Mouse (Mus musculus) spleen, adult 18-20 months (tissue): ENCODE results near the gene Hdac9.
"Not testable (repeated sequence)": the region's sequence is repeated elsewhere in the genome, so short reads cannot be mapped to it uniquely, and the experiment has no call there.

ENCODE experiments used
- DNase-seq, 2 experiments: peaks; one replicate each; pipeline ENCODE4 v3.0.0; 2022; ENCODE audit warnings: mixed read lengths in 2 of 2

Hdac9 gene

DNA sequence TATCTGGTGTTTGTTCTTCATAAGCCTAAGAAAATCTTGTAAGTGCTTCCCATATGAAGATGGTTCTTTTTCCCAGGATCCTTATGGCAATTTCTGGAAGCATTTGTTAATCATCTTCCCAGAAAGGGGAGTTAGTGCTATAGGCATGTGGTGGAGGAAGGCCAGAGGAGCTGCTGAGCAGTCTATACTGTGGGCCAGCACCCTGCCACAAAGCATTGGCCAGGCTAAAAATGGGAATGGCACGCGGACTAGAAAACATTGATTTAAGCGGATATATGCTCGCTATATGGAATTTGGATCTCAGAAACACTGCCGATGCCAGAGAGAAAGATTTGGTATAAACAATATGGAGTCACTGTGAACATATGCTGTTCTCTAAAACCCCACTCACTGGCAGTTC, 435.2 kb downstream of the Hdac9 start:
- DNase-seq = no peak

DNA sequence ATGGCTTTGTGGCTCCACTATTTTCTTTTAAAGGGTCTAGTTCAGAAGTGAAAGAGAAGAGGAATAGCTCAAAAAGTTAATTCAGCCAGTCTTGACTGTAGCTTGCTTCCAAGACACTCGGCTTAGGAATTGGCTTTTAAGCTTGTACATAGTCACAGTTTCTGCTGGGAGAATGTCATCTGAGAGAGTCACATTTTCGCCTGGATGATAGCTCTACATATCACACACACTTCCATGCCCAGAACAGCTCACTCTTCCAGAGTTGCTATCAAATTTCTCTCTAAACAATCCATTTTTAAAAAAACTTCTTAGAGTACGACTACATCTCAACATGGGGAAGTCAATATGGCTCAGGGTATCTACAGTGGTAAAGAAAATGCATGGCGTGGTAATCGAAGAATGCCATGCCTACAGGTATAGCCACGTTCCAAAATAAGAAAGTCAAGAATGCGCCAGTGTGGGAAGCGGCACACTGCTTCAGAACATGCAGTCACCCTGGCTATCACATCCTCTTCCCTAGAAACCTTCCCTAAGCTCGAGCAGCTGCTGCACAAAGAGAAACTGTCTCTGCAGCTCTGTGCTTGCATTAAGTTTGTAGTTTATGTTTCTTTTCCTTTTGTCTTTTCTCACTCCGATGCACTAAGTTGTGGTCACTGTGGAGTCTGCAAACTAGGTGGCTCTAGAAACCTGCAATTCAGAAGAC, 443.8 kb downstream of the Hdac9 start:
- DNase-seq = no peak

DNA sequence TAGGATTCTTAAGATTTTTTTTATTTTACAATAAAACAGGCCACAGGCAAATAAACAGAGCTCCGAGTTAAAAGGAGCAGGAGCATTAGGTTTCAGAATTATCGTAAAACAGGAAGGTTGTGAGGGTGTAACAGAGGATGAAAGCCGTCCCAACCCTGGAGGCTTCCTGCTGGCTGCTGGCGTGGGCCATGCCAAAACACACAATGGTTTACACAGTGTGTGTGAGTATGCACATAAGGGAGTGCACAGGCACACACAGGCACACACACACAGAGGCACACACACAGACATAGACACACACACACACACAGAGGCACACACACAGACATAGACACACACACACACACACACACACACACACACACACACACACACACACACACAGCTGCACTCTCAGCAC, 444.4 kb downstream of the Hdac9 start:
- no peak for DNase-seq

DNA sequence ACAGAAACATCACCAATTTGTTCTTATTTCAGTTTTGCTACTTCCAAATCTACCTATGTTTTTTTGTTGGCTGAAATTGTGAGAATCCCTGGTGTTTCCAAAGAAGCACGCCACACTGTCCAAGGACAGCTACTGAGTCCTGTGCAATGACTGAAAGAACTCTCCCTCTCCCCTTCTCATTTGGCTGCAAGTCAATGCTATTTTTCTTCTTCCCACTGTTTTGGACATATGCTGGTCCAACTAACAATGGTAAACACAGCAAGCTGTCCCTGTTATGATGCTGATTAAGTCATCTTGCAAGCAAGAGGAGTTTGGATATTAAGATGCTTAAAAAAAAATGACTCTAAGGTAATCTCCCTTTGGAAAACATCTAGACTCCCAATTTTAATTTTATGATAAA, 455.2 kb downstream of the Hdac9 start:
- DNase-seq = no peak

GRCm38 (mm10) chr12:34452643-34453042, 464.3 kb downstream of the Hdac9 start:
- DNase-seq = no peak

GRCm38 (mm10) chr12:34451198-34451597, 465.7 kb downstream of the Hdac9 start:
- peak in 1 of 2 experiments; percentile 23 for DNase-seq

- not testable (repeated sequence) for DNase-seq
These were observed 472.2 kb downstream of the Hdac9 start for GRCm38 (mm10) chr12:34444724-34445123.

- DNase-seq = no peak
These were observed 476.0 kb downstream of the Hdac9 start for GRCm38 (mm10) chr12:34440930-34441329.

DNA sequence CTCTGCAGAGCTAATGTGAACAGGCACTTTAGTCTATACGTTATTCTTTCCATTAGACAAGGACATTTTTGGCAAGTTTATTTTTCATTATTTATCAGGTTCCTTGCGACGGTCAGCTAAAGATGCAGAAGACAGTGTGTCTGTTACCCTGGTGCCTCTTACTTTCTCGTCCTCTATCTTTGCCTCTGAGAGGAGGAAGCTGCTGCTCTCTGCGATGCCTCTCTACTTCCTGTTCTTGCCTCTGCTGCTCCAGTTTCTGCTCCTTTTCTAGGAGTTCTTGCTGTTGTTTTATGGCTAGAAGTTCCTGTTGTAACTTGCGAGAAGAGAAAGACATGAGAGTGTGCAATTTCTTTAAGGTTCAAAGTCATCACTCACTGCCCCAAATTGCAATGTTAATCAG, 484.0 kb downstream of the Hdac9 start:
- no peak for DNase-seq

- no peak for DNase-seq
These were observed 484.4 kb downstream of the Hdac9 start for GRCm38 (mm10) chr12:34432461-34432860.

DNA sequence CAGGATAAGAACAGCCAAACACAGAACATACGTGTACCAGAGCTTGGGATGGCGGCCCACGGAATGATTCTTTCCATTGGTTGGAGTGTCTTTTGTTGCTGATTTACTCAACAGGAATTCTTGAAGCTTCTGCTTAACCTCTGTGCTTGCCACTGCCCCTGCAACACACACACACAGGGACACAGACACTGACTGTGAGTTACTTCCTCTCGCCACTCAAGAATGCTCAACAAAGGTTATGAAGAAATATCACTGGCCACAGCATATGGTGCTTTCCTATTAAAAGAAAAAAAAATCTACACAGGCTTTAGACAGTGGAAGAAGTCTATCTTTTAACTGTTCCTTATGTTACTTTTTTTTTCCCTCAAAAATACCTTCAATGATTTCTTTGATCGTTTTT, 485.1 kb downstream of the Hdac9 start:
- no peak for DNase-seq

DNA sequence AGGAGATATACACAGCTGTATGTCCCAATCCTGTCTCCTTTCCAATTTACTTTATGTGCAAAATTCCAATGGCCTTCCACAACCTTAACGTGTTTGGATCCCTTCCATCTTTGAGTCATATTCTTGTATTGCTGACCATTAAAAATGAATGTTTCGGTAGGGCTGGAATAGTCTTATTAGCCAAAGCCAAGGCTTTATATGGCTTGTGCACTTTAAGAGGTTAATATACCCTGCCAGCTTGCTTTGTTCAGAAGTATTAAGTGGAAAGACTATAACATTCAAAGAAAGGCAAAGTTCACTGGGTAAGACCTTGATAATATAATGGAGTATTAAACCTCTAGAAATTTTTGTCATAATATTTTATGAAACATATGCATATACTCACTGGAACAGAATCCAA, 491.4 kb downstream of the Hdac9 start:
- no peak for DNase-seq

- DNase-seq = no peak
These were observed 508.8 kb downstream of the Hdac9 start for GRCm38 (mm10) chr12:34408139-34408538.

GRCm38 (mm10) chr12:34407143-34407542, 509.8 kb downstream of the Hdac9 start:
- DNase-seq = no peak

- no peak for DNase-seq
These were observed 514.8 kb downstream of the Hdac9 start for GRCm38 (mm10) chr12:34402065-34402464.

DNA sequence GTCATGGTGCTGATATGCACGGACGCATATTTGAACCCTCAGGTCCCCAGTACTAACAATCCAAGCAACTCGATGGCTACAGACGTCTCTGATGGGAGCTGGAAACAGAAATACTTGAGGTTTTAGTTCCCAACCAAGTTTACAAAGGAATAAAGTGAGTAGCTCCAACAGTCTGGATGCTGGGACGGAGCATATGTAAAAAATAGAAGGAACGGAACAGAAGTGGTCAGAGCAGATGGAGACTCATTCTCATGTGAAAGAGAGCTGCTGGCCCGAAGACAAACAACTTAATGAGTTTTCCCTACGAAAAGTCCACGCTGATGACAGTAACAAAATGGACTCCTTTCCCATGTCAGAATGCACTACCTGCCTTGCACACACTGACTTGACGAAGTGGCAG, 518.3 kb downstream of the Hdac9 start:
- no peak for DNase-seq

DNA sequence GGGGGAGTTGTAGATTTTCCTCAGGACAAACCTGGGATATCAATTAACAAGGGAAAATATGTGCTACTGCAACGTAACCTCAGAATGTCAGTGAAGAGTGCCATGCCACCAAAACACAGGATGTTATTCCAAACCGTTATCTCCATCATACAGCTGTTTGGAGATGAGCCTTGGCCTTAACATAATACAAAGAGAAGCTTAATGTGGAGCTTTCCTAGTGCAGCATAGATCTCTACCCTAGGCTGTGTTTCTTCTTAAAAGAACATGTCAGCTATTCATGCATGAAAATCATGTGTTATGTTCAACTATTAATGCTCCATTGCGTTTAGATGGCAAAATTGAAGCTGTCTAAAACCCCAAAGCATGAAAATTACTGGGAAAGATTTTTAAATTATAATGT, 522.6 kb downstream of the Hdac9 start:
- no peak for DNase-seq

- no peak for DNase-seq
These were observed 537.2 kb downstream of the Hdac9 start for GRCm38 (mm10) chr12:34379681-34380080.

DNA sequence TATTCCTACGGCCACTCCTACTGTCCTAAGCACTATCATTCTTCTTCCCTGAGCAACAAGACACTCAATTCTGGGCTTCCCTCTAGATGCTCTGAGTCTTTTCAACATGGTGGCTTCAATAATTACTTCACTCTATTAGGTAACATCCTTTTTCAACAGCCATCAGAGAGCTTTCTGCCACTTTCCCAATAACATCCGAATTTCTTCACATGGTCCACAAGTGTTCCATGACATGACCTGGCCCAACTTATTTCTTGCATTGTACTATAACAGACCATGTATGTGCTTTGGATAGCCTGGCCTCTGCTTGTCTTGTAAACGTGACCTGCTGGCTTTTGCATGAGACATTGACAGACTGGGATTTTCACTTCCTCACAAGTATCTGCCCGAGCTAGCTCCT, 538.3 kb downstream of the Hdac9 start:
- no peak for DNase-seq

DNA sequence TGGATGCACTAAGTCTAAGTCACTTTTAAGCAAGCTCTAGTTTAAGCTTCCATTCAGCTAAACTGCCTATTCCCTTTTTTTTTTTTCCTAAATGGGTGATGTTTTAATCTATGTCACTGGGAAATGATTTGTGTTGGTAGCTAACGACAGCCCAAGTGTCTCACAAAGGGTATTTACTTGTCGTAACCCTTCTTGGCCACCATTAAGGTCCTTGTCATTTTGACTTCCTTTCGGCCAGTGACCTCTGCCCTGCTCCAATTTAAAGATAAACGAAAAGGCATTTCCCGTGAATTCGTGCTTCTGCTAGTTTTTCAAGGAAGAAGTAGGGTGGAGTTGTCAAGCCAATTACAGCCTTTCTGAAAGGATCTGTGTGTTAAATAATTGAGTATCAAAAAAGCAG, 565.0 kb downstream of the Hdac9 start:
- no peak for DNase-seq

DNA sequence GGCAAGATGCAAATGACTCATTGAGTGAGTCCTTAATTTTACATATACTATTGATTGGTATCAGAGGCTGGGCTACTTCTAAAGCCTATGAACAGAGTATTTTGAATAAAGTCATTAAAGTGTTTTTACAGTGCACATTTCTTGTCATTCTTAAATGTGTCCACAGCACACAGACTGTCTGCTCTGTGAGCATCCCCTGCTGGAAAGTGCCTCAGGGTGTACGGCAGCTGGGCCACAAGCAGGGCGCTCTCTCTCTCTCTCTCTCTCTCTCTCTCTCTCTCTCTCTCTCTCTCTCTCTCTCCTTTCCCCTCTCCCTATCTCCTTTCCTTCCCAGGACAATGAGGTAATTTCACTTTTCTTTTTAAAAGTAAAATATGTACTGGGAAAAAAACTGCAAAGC, 569.4 kb downstream of the Hdac9 start:
- no peak for DNase-seq

GRCm38 (mm10) chr12:34342761-34343160, 574.1 kb downstream of the Hdac9 start:
- no peak for DNase-seq

GRCm38 (mm10) chr12:34338886-34339285, 578.0 kb downstream of the Hdac9 start:
- DNase-seq = no peak

GRCm38 (mm10) chr12:34334455-34335084, 582.3 kb downstream of the Hdac9 start:
- DNase-seq = no peak

- DNase-seq = no peak
These were observed 584.0 kb downstream of the Hdac9 start for GRCm38 (mm10) chr12:34332884-34333283.
